Mouse (Mus musculus) intestine, postnatal 0 days (tissue): ENCODE measurements around the gene Pla2g4b. TPM values are rescaled to one million over a fixed set of nuclear protein-coding genes. Genes with fewer than 3 reads are reported as not detected.

Experiments used
- ATAC-seq: fragments of 200-750 bp; cut with Nextera tagmentation; 2 replicates; pipeline ENCODE4 v1.8.0; 2017; ENCODE audit warnings: mild to moderate bottlenecking, moderate TSS enrichment, moderate library complexity
- H3K27ac ChIP-seq: fragments of 300-500 bp; sonication (generic); 2 replicates; pipeline ENCODE4 v1.5.1; 2014; ENCODE audit warnings: mild to moderate bottlenecking, low read depth, low read length, moderate library complexity
- H3K27me3 ChIP-seq: fragments of 300-500 bp; sonication (generic); replicated peaks from 2 replicates; pipeline ENCODE4 v1.6.1; 2014; ENCODE audit warnings: low read length, mixed read lengths; ENCODE audit not compliant: control insufficient read depth, insufficient read depth
- H3K36me3 ChIP-seq: fragments of 300-500 bp; sonication (generic); 2 replicates; pipeline ENCODE4 v1.6.1; 2014; ENCODE audit warnings: mild to moderate bottlenecking, moderate library complexity; ENCODE audit not compliant: control insufficient read depth, insufficient read depth
- H3K4me1 ChIP-seq: fragments of 300-500 bp; sonication (generic); replicated peaks from 2 replicates; pipeline ENCODE4 v1.6.1; 2014; ENCODE audit warnings: antibody characterized with exemption, low read length, mixed read lengths; ENCODE audit not compliant: control insufficient read depth, insufficient read depth
- H3K4me2 ChIP-seq: fragments of 300-500 bp; sonication (generic); replicated peaks from 2 replicates; pipeline ENCODE4 v1.6.1; 2014; ENCODE audit warnings: low read depth, mild to moderate bottlenecking, moderate library complexity
- H3K4me3 ChIP-seq: fragments of 300-500 bp; sonication (generic); 2 replicates; pipeline ENCODE4 v1.5.1; 2014; ENCODE audit warnings: low read depth, low read length
- H3K9ac ChIP-seq: fragments of 300-500 bp; sonication (generic); 2 replicates; pipeline ENCODE4 v1.6.1; 2014; ENCODE audit warnings: mild to moderate bottlenecking, low read depth, low read length
- H3K9me3 ChIP-seq: fragments of 300-500 bp; sonication (generic); 2 replicates; pipeline ENCODE4 v1.6.1; 2016; ENCODE audit warnings: mixed run types; ENCODE audit not compliant: control insufficient read depth
- CTCF ChIP-seq: sonication (generic); IDR thresholded peaks from 2 replicates; pipeline ENCODE4 v1.5.1; 2016; ENCODE audit warnings: low read depth, mild to moderate bottlenecking, control low read depth, antibody characterized with exemption, moderate library complexity
- WGBS: fragments of 180-500 bp; shearing (Covaris S2); extraction: QIAGEN DNeasy Blood & Tissue Kit; methylation state at CpG from one replicate; pipeline ENCODE4 v1.1.7; 2014; 5-methylcytosine and 5-hydroxymethylcytosine counted together
- polyA plus RNA-seq: library from polyadenylated mRNA; unstranded; fragments of >200 nt; fragmentation: Nextera tagmentation; extraction: Ambion mirVana; gene quantifications from 2 replicates; pipeline ENCODE4 v1.2.1, GENCODE M21; 2015

Gene Pla2g4b
- polyA plus RNA-seq, 1 experiment from 2014 or later: 0.99 TPM

DNA sequence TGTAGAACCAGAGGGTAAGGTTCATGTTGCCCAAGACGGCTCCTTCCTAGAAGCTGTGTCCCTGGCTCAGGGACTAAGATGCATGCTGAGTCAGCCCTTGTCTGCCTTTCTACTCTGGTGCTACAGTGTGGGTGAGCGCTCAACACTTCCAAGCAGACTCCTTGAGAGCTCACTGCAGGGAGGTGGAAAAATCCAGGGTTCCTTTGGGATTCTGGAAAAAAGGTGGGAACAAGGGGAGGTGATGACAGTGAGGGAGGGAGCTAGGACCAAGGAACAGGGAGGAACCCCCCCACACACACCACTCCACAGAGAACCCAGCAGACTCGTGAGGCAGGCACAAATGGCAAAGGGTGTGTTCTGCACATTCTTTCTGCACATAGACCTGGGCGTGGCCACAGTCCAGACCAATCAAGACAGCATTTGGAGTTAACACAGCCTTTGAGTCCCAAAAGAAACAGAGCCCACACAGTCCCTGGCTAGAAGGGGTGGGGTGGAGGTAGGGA lies 10.9 kb downstream of the Pla2g4b start:
- H3K27ac ChIP-seq: peak overlapping the region; percentile 5; the same call in 1 of the 2 replicates
- WGBS: 33% methylated on average over 4 of the region's 4 CpGs
- H3K4me2 ChIP-seq: peak overlapping the region; percentile 14

DNA sequence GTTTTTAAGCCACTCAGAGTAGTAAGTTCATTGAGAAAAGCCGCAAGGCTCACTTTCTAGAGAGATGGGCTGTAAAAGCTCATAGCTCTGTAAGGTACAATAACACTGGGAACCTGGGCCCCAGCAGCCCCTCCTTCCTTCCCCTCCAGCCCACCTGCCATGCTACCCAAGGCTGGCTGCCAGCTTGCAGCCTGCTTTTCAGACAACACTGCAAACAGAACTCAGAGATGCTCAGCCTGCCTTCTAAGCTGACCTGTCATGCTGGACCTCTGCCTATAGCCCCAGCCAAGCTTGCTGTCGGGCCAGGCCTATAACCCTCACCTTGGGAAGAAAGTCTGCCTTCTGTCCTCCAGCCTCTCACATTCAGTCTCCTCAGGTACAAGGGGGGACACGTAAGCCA lies 11.5 kb downstream of the Pla2g4b start:
- Histone ChIP-seq H3K4me1 (no peaks in the 10 kb centered on the region), H3K9ac (no peak overlapping the region), H3K36me3 (peaks cover 25% of the 10 kb centered on the region), H3K27me3 (no peaks in the 10 kb centered on the region), H3K4me3 (no peak overlapping the region), H3K9me3 (no peaks in the 10 kb centered on the region), H3K27ac (peak overlapping the region; percentile 5), H3K4me2 (peak overlapping the region; percentile 14)
- ATAC-seq: no peak
- 61% methylated on average over 3 of the region's 3 CpGs for WGBS
- TF ChIP-seq CTCF: no peak

More for the DNA sequence above, 10.9 kb downstream of the Pla2g4b start:
- ATAC-seq: peak; percentile 71
- no peak overlapping the region for H3K4me3 ChIP-seq
- peaks cover 31% of the 10 kb centered on the region for H3K36me3 ChIP-seq
- no peaks in the 10 kb centered on the region for H3K9me3 ChIP-seq
- no peaks in the 10 kb centered on the region for H3K4me1 ChIP-seq
- TF ChIP-seq CTCF: no peak
- no peak overlapping the region for H3K9ac ChIP-seq
- no peaks in the 10 kb centered on the region for H3K27me3 ChIP-seq

DNA sequence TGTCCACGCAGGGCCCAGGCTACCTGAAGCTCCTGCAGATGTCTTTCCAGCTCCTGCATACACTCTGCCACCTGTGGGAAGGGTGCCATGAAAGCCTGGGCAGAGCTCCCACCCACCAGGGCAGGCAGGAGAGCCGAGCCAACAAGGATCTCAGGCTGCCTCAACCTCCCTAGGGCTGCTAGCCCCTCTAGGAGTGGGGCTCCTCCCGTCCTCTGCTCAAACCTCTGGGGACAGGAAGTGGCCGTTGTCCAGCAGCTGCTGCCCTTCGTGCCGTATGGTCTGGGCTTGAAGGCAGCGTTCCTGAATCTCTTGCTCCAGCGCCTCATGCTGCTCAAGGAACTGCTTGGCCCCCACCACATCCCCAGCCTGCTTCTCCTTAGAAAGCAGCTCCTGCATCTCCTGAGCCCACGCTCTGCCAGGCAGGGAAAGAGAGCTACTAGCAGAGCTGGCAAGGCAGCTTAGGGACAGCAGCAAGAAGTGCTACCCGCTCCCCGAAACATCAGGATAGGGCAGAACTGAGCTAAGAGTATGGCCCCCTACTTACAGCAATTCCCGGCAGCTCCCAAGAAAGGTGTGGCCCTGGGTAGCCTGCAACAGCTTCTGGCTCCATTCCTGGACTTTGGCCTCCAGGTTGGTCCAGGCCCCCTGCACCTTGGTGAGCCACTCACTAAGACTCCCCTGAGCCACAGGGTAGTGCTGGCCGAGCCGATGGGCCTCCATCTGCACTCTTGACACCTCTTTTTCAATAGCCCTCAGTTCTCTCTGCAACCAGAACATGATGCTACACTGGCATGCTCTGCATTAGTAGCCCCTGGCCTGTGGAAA lies 13.5 kb downstream of the Pla2g4b start:
- H3K4me1 ChIP-seq: no peaks in the 10 kb centered on the region
- ATAC-seq: peak; percentile 84
- H3K36me3 ChIP-seq: peaks cover 5% of the 10 kb centered on the region; the same call in 1 of the 2 replicates
- H3K9me3 ChIP-seq: no peaks in the 10 kb centered on the region
- WGBS: 42% methylated on average over 14 of the region's 14 CpGs
- no peak overlapping the region for H3K27ac ChIP-seq
- no peaks in the 10 kb centered on the region for H3K27me3 ChIP-seq
- peak overlapping the region; percentile 49 for H3K4me2 ChIP-seq
- H3K9ac ChIP-seq: no peak overlapping the region
- no peak overlapping the region for H3K4me3 ChIP-seq
- TF ChIP-seq CTCF: no peak

DNA sequence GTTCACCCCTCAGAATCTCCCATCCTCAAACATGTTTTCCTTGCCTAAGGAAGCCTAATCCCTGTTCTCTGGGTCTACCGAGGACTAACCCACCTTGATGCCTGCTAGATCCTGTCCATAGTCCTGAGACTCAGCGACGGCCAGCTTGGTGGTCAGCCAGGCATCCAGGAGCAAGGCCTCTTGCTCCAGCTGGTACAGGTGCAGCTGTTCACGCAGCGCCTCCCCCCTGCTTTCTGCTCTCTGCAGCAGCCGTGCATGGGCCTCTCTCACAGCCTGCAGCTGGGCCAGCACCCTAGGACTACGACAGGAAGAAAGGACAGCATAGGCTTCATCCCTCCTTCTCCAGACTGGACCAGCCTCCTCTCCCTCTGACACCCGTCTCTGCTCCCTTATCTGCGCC lies 15.0 kb downstream of the Pla2g4b start:
- WGBS: 75% methylated on average over 9 of the region's 9 CpGs
- Histone ChIP-seq H3K4me2 (no peak overlapping the region), H3K27me3 (no peaks in the 10 kb centered on the region), H3K27ac (no peak overlapping the region), H3K4me1 (no peaks in the 10 kb centered on the region), H3K9me3 (no peaks in the 10 kb centered on the region), H3K36me3 (no peaks in the 10 kb centered on the region), H3K4me3 (no peak overlapping the region), H3K9ac (0 out of 2 replicates have a peak overlapping the region, but pooled peaks have one; percentile 11)
- no peak for ATAC-seq
- no peak for TF ChIP-seq CTCF

DNA sequence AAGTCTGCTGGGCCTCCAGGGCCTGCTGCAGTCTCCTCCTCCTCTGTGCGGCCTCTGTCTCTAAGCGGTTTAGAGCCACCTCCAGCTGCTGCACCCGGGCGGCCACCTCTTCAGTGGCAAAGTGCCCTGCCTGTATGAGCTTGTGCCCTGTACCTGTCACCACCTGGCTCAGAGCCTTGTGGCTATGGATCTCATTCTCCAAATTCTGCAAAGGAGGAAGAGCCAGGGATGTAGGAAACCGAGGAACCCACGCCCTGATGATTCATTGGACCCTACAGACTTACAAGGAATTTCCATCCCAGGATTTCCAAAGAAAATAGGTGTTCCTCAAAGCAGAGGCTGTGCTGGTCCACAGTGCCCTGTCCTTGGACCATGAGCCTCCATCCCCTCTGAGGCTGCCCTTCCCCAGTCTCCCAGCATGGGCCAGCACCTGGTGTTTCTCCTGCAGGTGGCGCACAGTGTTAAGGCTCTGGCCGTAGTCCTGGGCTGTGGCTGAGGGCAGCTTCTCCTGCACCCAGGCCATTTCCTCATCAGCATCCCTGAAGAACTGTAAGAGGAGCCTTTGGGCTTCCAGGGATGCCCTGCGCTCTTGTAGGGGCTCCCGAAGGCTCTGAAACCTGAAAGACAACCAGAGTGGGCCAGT lies 16.5 kb downstream of the Pla2g4b start:
- H3K36me3 ChIP-seq: no peaks in the 10 kb centered on the region
- H3K4me2 ChIP-seq: no peak overlapping the region
- no peak overlapping the region for H3K27ac ChIP-seq
- peak; percentile 86 for TF ChIP-seq CTCF
- H3K4me3 ChIP-seq: no peak overlapping the region
- no peaks in the 10 kb centered on the region for H3K4me1 ChIP-seq
- H3K27me3 ChIP-seq: no peaks in the 10 kb centered on the region
- WGBS: 57% methylated on average over 10 of the region's 10 CpGs
- ATAC-seq: no peak
- no peak overlapping the region for H3K9ac ChIP-seq
- no peaks in the 10 kb centered on the region for H3K9me3 ChIP-seq

DNA sequence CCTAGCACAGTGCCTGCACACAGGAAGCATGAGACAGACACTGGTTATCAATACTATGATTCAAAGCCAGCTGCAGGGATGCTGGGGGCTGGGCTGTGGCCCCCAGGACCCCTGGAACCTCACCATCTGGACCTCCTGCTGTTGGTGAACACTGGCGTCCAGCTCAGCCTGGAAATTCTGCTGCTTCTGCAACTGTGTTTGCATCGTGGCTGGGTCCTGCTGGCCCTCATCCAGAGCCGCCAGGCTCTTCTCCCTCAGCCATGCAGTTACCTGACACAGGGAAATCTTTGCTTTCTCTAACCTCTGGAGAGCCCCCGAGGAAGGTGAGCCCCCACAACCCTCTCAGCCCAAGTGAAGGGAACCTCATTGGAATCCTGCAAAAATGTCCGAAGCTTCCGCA lies 18.2 kb downstream of the Pla2g4b start:
- Histone ChIP-seq H3K4me2 (no peak overlapping the region), H3K4me3 (no peak overlapping the region), H3K36me3 (no peaks in the 10 kb centered on the region), H3K27ac (no peak overlapping the region), H3K27me3 (no peaks in the 10 kb centered on the region), H3K4me1 (no peaks in the 10 kb centered on the region), H3K9ac (no peak overlapping the region), H3K9me3 (no peaks in the 10 kb centered on the region)
- WGBS: 59% methylated on average over 6 of the region's 6 CpGs
- no peak for ATAC-seq
- TF ChIP-seq CTCF: no peak
